Mouse (Mus musculus) pancreas, adult 10 weeks (tissue): ENCODE data around the gene Gm21616. TPM values are rescaled to one million over a fixed set of nuclear protein-coding genes. Genes with fewer than 3 reads are reported as not detected.

Experiments
- polyA plus RNA-seq: library from polyadenylated mRNA; stranded (reverse); fragments of 350-450 nt; fragmentation: Illumina TruSeq; extraction: RNeasy Lipid Tissue Mini Kit (QIAGEN cat#74804); gene quantifications from one replicate; pipeline ENCODE4 v1.2.3, GENCODE M21; 2015; ENCODE audit warnings: low read depth, low replicate concordance; ENCODE audit not compliant: insufficient read depth

The Gm21616 gene
- polyA plus RNA-seq: not detected

DNA sequence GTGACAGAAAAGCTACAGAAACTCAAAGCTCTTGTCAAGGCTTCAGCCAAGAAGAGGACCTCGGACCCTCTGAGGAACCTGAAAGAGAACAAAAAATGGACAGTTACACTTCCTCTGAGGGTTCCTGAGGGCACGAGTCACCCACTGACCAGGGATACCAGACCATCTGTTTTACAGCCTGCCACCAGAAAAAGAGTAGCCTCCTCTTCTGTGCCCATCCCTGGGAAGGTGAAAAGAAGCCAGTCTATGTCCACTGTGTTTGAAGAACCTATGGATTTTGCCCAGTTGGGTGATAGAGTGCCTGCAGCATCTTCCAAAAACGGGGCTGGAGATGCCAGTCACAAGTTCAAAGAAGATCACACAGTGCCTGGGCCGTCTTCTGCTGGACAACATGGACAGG, at the start of gene Gm21616:
TSS of gene Gm21616 (plus strand) at position 301 of the 400 bp plus-strand sequence.

